Mouse (Mus musculus) forebrain, embryonic 12.5 days (tissue): ENCODE measurements around the gene Espl1. TPM values are rescaled to one million over a fixed set of nuclear protein-coding genes. Genes with fewer than 3 reads are reported as not detected.

Source experiments
- ATAC-seq: fragments of 200-750 bp; cut with Nextera tagmentation; 2 replicates; pipeline ENCODE4 v1.8.0; 2017; ENCODE audit warnings: moderate TSS enrichment; ENCODE audit not compliant: low FRiP score
- H3K27ac ChIP-seq: fragments of 300-500 bp; sonication (generic); 2 replicates; pipeline ENCODE4 v1.5.1; 2016; ENCODE audit warnings: mild to moderate bottlenecking
- H3K27me3 ChIP-seq: fragments of 300-500 bp; sonication (generic); 2 replicates; pipeline ENCODE4 v1.6.1; 2016; ENCODE audit warnings: mild to moderate bottlenecking
- H3K36me3 ChIP-seq: fragments of 300-500 bp; sonication (generic); replicated peaks from 2 replicates; pipeline ENCODE4 v1.6.1; 2016; ENCODE audit warnings: mild to moderate bottlenecking
- H3K4me1 ChIP-seq: fragments of 300-500 bp; sonication (generic); 2 replicates; pipeline ENCODE4 v1.6.1; 2016
- H3K4me2 ChIP-seq: fragments of 300-500 bp; sonication (generic); 2 replicates; pipeline ENCODE4 v1.6.1; 2016; ENCODE audit warnings: mild to moderate bottlenecking, moderate library complexity
- H3K4me3 ChIP-seq: fragments of 300-500 bp; sonication (generic); replicated peaks from 2 replicates; pipeline ENCODE4 v1.5.1; 2016; ENCODE audit warnings: mild to moderate bottlenecking
- H3K9ac ChIP-seq: fragments of 300-500 bp; sonication (generic); 2 replicates; pipeline ENCODE4 v1.6.1; 2016; ENCODE audit warnings: mild to moderate bottlenecking
- H3K9me3 ChIP-seq: fragments of 300-500 bp; sonication (generic); 2 replicates; pipeline ENCODE4 v1.6.1; 2016
- WGBS: fragments of 180-500 bp; shearing (Covaris S2); methylation state at CpG from one replicate; pipeline ENCODE4 v1.1.7; 2016; 5-methylcytosine and 5-hydroxymethylcytosine counted together
- polyA plus RNA-seq: library from polyadenylated mRNA; unstranded; fragments of >200 nt; fragmentation: Nextera tagmentation; extraction: Ambion mirVana; gene quantifications from 2 replicates; pipeline ENCODE4 v1.2.1, GENCODE M21; 2016

Espl1 gene
- polyA plus RNA-seq, 1 experiment from 2014 or later = 36.9 TPM

GRCm38 (mm10) chr15:102369972-102370371 is 73.9 kb downstream of the Espl1 start:
- H3K4me1 ChIP-seq = peaks cover 23% of the 10 kb centered on the region
- WGBS = 10% methylated on average over 13 of the region's 13 CpGs
- no peaks in the 10 kb centered on the region for H3K36me3 ChIP-seq
- no peak overlapping the region for H3K4me3 ChIP-seq
- no peak for ATAC-seq
- 0 out of 2 replicates have a peak overlapping the region, but pooled peaks have one; percentile 8 for H3K4me2 ChIP-seq
- peaks cover 71% of the 10 kb centered on the region for H3K27me3 ChIP-seq
- no peaks in the 10 kb centered on the region for H3K9me3 ChIP-seq
- no peak overlapping the region for H3K9ac ChIP-seq
- H3K27ac ChIP-seq = no peak overlapping the region

DNA sequence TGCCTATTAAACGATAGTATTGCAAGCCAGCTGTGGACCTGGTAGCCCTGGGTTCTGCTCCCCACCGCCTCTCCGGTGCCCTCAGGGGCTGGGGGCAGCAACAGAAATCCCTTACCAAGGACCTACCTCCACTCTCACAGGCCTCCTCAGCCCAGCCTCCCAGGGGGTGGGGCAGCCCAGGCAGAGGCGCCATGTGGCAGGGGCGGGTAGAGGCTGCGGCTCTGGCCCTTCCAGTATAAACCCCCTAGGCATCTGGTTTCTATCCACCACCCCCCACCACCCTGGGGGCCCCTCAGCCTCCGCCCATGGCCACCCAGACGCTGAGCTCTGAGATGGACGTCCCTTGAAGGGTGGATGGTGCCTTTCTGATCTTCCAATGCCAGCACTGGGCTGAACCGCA is 74.7 kb downstream of the Espl1 start:
- Histone ChIP-seq H3K4me3 (no peak overlapping the region), H3K9ac (peak overlapping the region; percentile 7; the same call in 1 of the 2 replicates), H3K27ac (no peak overlapping the region), H3K27me3 (peaks cover 63% of the 10 kb centered on the region), H3K36me3 (no peaks in the 10 kb centered on the region), H3K4me1 (peaks cover 23% of the 10 kb centered on the region), H3K9me3 (no peaks in the 10 kb centered on the region), H3K4me2 (peak overlapping the region; percentile 17; the same call in 1 of the 2 replicates)
- no peak for ATAC-seq
- WGBS = 11% methylated on average over 10 of the region's 10 CpGs

Other genes with a start within 250 kb of the Espl1 start
- 109 TPM in 2 replicates for gene Eif4b, start 222.5 kb upstream of the Espl1 start, polyA plus RNA-seq
- gene Tns2, start 195.9 kb upstream of the Espl1 start, polyA plus RNA-seq = 7.9 and 8.2 TPM in 2 replicates
- gene Spryd3, start 160.0 kb upstream of the Espl1 start, polyA plus RNA-seq = 19.1 and 19.6 TPM in 2 replicates
- gene Igfbp6, start 151.9 kb upstream of the Espl1 start, polyA plus RNA-seq = 0.24 and 0.79 TPM in 2 replicates
- gene Soat2, start 145.7 kb upstream of the Espl1 start, polyA plus RNA-seq = 0.08 TPM in 1 of 2 replicates, not detected in the other
- 127 and 132 TPM in 2 replicates for gene Zfp740, start 93.0 kb upstream of the Espl1 start, polyA plus RNA-seq
- 46.2 and 51.8 TPM in 2 replicates for gene Csad, start 91.5 kb upstream of the Espl1 start, polyA plus RNA-seq
- gene Itgb7, start 64.3 kb upstream of the Espl1 start, polyA plus RNA-seq = 0.65 and 0.88 TPM in 2 replicates
- gene Rarg, start 38.7 kb upstream of the Espl1 start, polyA plus RNA-seq = 13.1 and 16.7 TPM in 2 replicates
- gene Gm9918, start 25.7 kb upstream of the Espl1 start, polyA plus RNA-seq = 0.09 and 0.17 TPM in 2 replicates
- 48.9 and 50.5 TPM in 2 replicates for gene Mfsd5, start 16.8 kb upstream of the Espl1 start, polyA plus RNA-seq
- 352 and 355 TPM in 2 replicates for gene Pfdn5, start 29.9 kb downstream of the Espl1 start, polyA plus RNA-seq
- 105 and 110 TPM in 2 replicates for gene Myg1, start 35.4 kb downstream of the Espl1 start, polyA plus RNA-seq
- 75.0 and 78.2 TPM in 2 replicates for gene Aaas, start 54.5 kb downstream of the Espl1 start, polyA plus RNA-seq
- gene Sp7, start 70.9 kb downstream of the Espl1 start, polyA plus RNA-seq = 0.32 and 0.46 TPM in 2 replicates
- 10.8 and 11.2 TPM in 2 replicates for gene Sp1, start 109.9 kb downstream of the Espl1 start, polyA plus RNA-seq
- 0.22 TPM in 2 replicates for gene Amhr2, start 149.1 kb downstream of the Espl1 start, polyA plus RNA-seq
- 82.9 and 86.9 TPM in 2 replicates for gene Prr13, start 162.8 kb downstream of the Espl1 start, polyA plus RNA-seq
- 191 and 192 TPM in 2 replicates for gene Pcbp2, start 174.3 kb downstream of the Espl1 start, polyA plus RNA-seq
- 3.9 and 7.9 TPM in 2 replicates for gene Gm10337, start 207.5 kb downstream of the Espl1 start, polyA plus RNA-seq
- gene Map3k12, start 220.8 kb downstream of the Espl1 start, polyA plus RNA-seq = 39.4 and 40.1 TPM in 2 replicates
- 91.9 and 93.5 TPM in 2 replicates for gene Tarbp2, start 221.9 kb downstream of the Espl1 start, polyA plus RNA-seq
- gene Npff, start 228.7 kb downstream of the Espl1 start, polyA plus RNA-seq = 2.7 and 2.9 TPM in 2 replicates